Mouse (Mus musculus) heart, embryonic 11.5 days (tissue): Measurements from ENCODE around the gene Ovca2. TPM values are rescaled to one million over a fixed set of nuclear protein-coding genes. Genes with fewer than 3 reads are reported as not detected.

Experiments used
- ATAC-seq: fragments of 200-750 bp; cut with Nextera tagmentation; replicated peaks from 2 replicates; pipeline ENCODE4 v1.8.0; 2017; ENCODE audit warnings: moderate library complexity; ENCODE audit not compliant: insufficient number of reproducible peaks, low FRiP score, low TSS enrichment
- H3K27ac ChIP-seq: fragments of 300-500 bp; sonication (generic); 2 replicates; pipeline ENCODE4 v1.5.1; 2014; ENCODE audit warnings: mild to moderate bottlenecking, low read depth, low read length
- H3K27me3 ChIP-seq: fragments of 300-500 bp; sonication (generic); 2 replicates; pipeline ENCODE4 v1.6.1; 2014; ENCODE audit warnings: mild to moderate bottlenecking, low read length, mixed read lengths; ENCODE audit not compliant: control insufficient read depth, insufficient read depth
- H3K36me3 ChIP-seq: fragments of 300-500 bp; sonication (generic); 2 replicates; pipeline ENCODE4 v1.6.1; 2014; ENCODE audit warnings: mild to moderate bottlenecking, low read length, moderate library complexity, mixed read lengths; ENCODE audit not compliant: control insufficient read depth, insufficient read depth
- H3K4me1 ChIP-seq: fragments of 300-500 bp; sonication (generic); 2 replicates; pipeline ENCODE4 v1.6.1; 2014; ENCODE audit warnings: low read length; ENCODE audit not compliant: control insufficient read depth, insufficient read depth
- H3K4me2 ChIP-seq: fragments of 300-500 bp; sonication (generic); 2 replicates; pipeline ENCODE4 v1.6.1; 2014; ENCODE audit warnings: mild to moderate bottlenecking, moderate library complexity
- H3K4me3 ChIP-seq: fragments of 300-500 bp; sonication (generic); 2 replicates; pipeline ENCODE4 v1.5.1; 2014; ENCODE audit warnings: low read depth, low read length
- H3K9ac ChIP-seq: fragments of 300-500 bp; sonication (generic); 2 replicates; pipeline ENCODE4 v1.6.1; 2014; ENCODE audit warnings: mild to moderate bottlenecking, low read depth, low read length, moderate library complexity
- H3K9me3 ChIP-seq: fragments of 300-500 bp; sonication (generic); replicated peaks from 2 replicates; pipeline ENCODE4 v1.6.1; 2016; ENCODE audit warnings: low read length; ENCODE audit not compliant: control insufficient read depth
- WGBS: fragments of 180-500 bp; shearing (Covaris S2); extraction: QIAGEN DNeasy Blood & Tissue Kit; methylation state at CpG from one replicate; pipeline ENCODE4 v1.1.7; 2014; ENCODE audit not compliant: insufficient replicate concordance; 5-methylcytosine and 5-hydroxymethylcytosine counted together
- polyA plus RNA-seq: library from polyadenylated mRNA; unstranded; fragments of >200 nt; fragmentation: Nextera tagmentation; extraction: Ambion mirVana; gene quantifications from 2 replicates; pipeline ENCODE4 v1.2.1, GENCODE M21; 2014

Gene Ovca2
- polyA plus RNA-seq, 1 experiment from 2014 or later = 23.4 TPM

GRCm38 (mm10) chr11:75169405-75170080, 9.1 kb downstream of the Ovca2 start, which contains the start of gene Hic1:
Hic1 (minus strand) TSS chr11:75169519.
- H3K27ac ChIP-seq = peak within 1 kb of the TSS; percentile 51
- peak within 1 kb of the TSS; percentile 79 for H3K9ac ChIP-seq
- 8% methylated on average over 23 of the region's 23 CpGs for WGBS
- H3K36me3 ChIP-seq = no peaks in the 10 kb centered on the region
- ATAC-seq = no peak
- H3K4me1 ChIP-seq = peaks cover 76% of the 10 kb centered on the region
- peaks cover 88% of the 10 kb centered on the region for H3K27me3 ChIP-seq
- peak within 1 kb of the TSS; percentile 66 for H3K4me3 ChIP-seq
- no peaks in the 10 kb centered on the region for H3K9me3 ChIP-seq
- H3K4me2 ChIP-seq = peak within 1 kb of the TSS; percentile 99

- WGBS = under 1% methylated on average over 77 of the region's 83 CpGs
- peak overlapping the region; percentile 79 for H3K9ac ChIP-seq
- peaks cover 95% of the 10 kb centered on the region for H3K27me3 ChIP-seq
- no peaks in the 10 kb centered on the region for H3K36me3 ChIP-seq
- ATAC-seq = no peak
- H3K4me2 ChIP-seq = peak overlapping the region; percentile 99
- peak overlapping the region; percentile 66 for H3K4me3 ChIP-seq
- peak overlapping the region; percentile 51 for H3K27ac ChIP-seq
- H3K4me1 ChIP-seq = peaks cover 74% of the 10 kb centered on the region
- H3K9me3 ChIP-seq = no peaks in the 10 kb centered on the region
Observed at GRCm38 (mm10) chr11:75168590-75169361, 9.9 kb downstream of the Ovca2 start.

- Histone ChIP-seq H3K4me3 (peak overlapping the region; percentile 66), H3K36me3 (no peaks in the 10 kb centered on the region; the same call in 1 of the 2 replicates), H3K9ac (peak overlapping the region; percentile 79), H3K4me1 (peaks cover 67% of the 10 kb centered on the region), H3K27ac (peak overlapping the region; percentile 51), H3K4me2 (peak overlapping the region; percentile 99), H3K9me3 (no peaks in the 10 kb centered on the region), H3K27me3 (peaks cover 89% of the 10 kb centered on the region)
- ATAC-seq = no peak
- 5% methylated on average over 51 of the region's 63 CpGs for WGBS
Observed at GRCm38 (mm10) chr11:75167643-75168589, 10.7 kb downstream of the Ovca2 start.

- ATAC-seq = no peak
- Histone ChIP-seq H3K4me3 (peak overlapping the region; percentile 66), H3K4me2 (peak overlapping the region; percentile 99), H3K9me3 (no peaks in the 10 kb centered on the region), H3K9ac (peak overlapping the region; percentile 79), H3K27ac (0 out of 2 replicates have a peak overlapping the region, but pooled peaks have one; percentile 15), H3K4me1 (peaks cover 59% of the 10 kb centered on the region), H3K36me3 (no peaks in the 10 kb centered on the region; the same call in 1 of the 2 replicates), H3K27me3 (peaks cover 81% of the 10 kb centered on the region)
- WGBS = 3% methylated on average over 67 of the region's 68 CpGs
Observed at GRCm38 (mm10) chr11:75166861-75167642, 11.6 kb downstream of the Ovca2 start.

GRCm38 (mm10) chr11:75166193-75166842, 12.3 kb downstream of the Ovca2 start:
- Histone ChIP-seq H3K36me3 (no peaks in the 10 kb centered on the region; the same call in 1 of the 2 replicates), H3K9me3 (no peaks in the 10 kb centered on the region), H3K9ac (peak overlapping the region; percentile 79), H3K27me3 (peaks cover 73% of the 10 kb centered on the region), H3K4me3 (peak overlapping the region; percentile 66), H3K27ac (no peak overlapping the region), H3K4me1 (peaks cover 57% of the 10 kb centered on the region), H3K4me2 (peak overlapping the region; percentile 99)
- ATAC-seq = no peak
- WGBS = 5% methylated on average over 55 of the region's 55 CpGs

GRCm38 (mm10) chr11:75165441-75166192, 13.0 kb downstream of the Ovca2 start:
- H3K36me3 ChIP-seq = peaks cover under 1% of the 10 kb centered on the region
- peaks cover 56% of the 10 kb centered on the region for H3K4me1 ChIP-seq
- H3K4me2 ChIP-seq = peak overlapping the region; percentile 99
- no peak overlapping the region for H3K27ac ChIP-seq
- H3K27me3 ChIP-seq = peaks cover 66% of the 10 kb centered on the region
- H3K9ac ChIP-seq = peak overlapping the region; percentile 79
- WGBS = 8% methylated on average over 54 of the region's 54 CpGs
- ATAC-seq = no peak
- H3K4me3 ChIP-seq = peak overlapping the region; percentile 66
- H3K9me3 ChIP-seq = no peaks in the 10 kb centered on the region

GRCm38 (mm10) chr11:75164750-75165149, 13.9 kb downstream of the Ovca2 start:
- no peak overlapping the region for H3K27ac ChIP-seq
- H3K27me3 ChIP-seq = peaks cover 58% of the 10 kb centered on the region
- WGBS = 18% methylated on average over 15 of the region's 15 CpGs
- H3K9ac ChIP-seq = peak overlapping the region; percentile 50
- H3K4me1 ChIP-seq = peaks cover 48% of the 10 kb centered on the region
- ATAC-seq = no peak
- no peaks in the 10 kb centered on the region for H3K9me3 ChIP-seq
- H3K4me2 ChIP-seq = peak overlapping the region; percentile 99
- peaks cover 9% of the 10 kb centered on the region for H3K36me3 ChIP-seq
- peak overlapping the region; percentile 66; the same call in 1 of the 2 replicates for H3K4me3 ChIP-seq
